Mouse (Mus musculus): Measurements from ENCODE around the gene Topbp1.

Gene Topbp1

DNA sequence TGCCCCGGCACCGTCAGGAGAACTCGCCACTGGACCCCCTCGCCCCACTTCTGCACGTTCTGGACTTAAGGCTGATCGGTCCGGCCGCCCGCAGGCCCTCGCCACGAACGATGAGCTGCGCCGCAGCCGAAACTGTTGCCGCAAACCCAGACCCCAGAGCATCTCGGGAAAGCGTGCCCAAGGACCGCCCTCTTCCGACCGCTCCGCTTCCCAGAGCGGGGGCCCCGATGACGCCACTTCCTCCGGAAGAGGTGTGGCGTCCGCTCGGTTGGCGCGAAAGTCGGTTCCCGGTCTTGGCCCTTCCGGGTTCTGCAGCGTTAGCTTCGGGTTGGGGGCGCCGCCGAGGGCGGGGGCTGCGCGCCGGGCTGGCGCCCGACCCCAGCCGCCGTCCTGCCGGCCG, at the start of gene Topbp1, which contains the start of gene 1300017J02Rik:
Gene Topbp1, plus strand, starts transcription at position 289 of the 400 bp plus-strand sequence.
Gene 1300017J02Rik, minus strand, starts transcription at position 156 of the 400 bp plus-strand sequence.
- peak; percentile 95 to 96 for DNase-seq (ENCODE audit: low spot score in 2 of 2)

- no peak for DNase-seq (ENCODE audit: low spot score in 2 of 2)
Measured at GRCm38 (mm10) chr9:103265778-103266177, 39.2 kb upstream of the Topbp1 start.

- no peak for DNase-seq (ENCODE audit: low spot score in 2 of 2)
Measured at GRCm38 (mm10) chr9:103271104-103271503, 33.9 kb upstream of the Topbp1 start.

DNA sequence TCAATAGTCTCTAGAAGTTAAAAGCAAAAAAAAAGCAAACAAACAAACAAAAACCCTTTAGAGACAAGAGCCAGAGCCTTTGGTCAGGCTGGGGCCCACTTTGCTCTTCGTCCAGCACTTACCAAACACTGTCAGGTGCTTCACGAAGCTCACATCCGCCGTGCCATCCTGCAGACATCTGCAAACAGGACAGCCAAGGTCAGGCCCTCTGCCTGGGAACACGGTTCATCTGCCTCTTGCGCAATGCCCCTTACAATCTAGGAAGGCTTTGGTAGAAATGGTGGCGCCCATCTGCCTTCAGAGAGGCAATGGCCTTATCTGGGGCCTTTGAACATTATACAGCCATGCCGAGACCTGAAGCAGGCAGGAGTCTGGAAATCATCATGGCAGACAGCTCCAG, 30.2 kb upstream of the Topbp1 start:
- DNase-seq (ENCODE audit: low spot score in 2 of 2), result no peak

- no peak for DNase-seq (ENCODE audit: low spot score in 2 of 2)
Measured at GRCm38 (mm10) chr9:103275676-103276075, 29.3 kb upstream of the Topbp1 start.

DNA sequence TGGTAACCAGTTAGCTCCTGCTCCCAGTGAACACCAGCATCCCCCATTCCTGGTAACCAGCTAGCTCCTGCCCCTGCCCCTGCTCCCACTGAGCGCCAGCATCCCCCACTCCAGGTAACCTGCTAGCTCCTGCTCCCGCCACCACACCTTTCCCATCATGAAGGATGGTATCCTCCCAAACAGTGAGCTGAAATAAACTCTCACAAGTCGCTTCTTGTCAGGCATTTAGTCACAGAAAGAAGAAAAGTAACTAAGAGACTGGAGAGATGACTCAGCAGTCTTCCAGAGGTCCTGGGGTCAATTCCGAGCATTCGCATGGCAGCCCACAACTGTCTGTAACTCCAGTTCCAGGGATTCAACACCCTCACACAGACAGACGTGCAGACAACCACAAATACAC, 28.1 kb upstream of the Topbp1 start:
- no peak for DNase-seq (ENCODE audit: low spot score in 2 of 2)

DNA sequence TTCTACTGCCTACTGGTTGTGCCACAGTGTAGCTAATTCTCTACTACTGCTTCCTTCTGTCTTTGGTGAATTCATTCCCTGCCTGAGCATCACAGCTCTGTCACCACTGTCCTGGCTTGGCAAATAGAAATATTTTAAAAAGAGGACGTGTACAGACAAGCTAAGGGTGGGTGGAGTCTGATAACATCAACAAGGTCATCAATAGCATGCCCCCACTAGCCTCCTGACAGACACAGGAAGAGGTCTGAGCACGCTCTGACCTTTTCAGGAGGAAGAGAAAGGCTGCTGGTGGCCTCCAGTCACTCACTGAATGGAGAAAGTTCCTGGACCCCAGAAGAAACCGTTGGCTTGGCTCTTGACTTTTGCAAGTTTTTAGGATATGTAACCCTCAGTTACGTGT, 18.6 kb upstream of the Topbp1 start:
- no peak for DNase-seq (ENCODE audit: low spot score in 2 of 2)

- no peak for DNase-seq (ENCODE audit: low spot score in 2 of 2)
Measured at GRCm38 (mm10) chr9:103286901-103287422, 18.1 kb upstream of the Topbp1 start.

DNA sequence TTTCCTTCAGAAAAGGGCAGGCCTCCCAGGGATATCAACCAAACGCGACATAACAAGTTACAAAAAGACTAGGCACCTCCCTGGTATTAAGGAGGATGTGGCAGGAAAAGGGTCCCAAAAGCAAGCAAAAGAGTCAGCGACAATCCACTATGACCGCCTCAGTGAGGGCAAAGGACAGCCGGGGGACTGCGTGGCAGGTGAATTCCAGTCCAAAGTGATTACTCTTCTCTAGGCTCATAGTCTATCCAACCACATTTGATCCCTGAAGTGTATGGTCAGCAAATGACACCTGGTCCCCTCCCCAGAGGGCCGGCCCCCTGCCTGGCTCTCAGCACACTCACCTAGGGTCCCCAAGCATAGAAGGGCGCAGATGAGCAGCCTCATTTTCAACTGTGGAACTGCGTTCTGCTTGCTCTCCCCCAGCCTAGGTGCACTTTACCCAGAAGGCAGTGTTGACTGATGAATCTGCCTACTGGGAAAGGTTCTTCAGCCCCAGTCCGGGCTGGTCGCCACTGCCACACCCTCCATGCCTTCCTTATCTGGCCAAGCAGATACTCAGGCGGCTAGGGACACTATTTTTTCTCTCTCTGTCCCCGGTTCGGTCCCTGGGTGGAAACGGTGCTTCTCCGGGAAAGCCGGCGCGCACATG, 17.1 kb upstream of the Topbp1 start:
- DNase-seq (ENCODE audit: low spot score in 2 of 2), result no peak

GRCm38 (mm10) chr9:103288489-103289180, 16.4 kb upstream of the Topbp1 start:
- DNase-seq (ENCODE audit: low spot score in 2 of 2), result no peak

DNA sequence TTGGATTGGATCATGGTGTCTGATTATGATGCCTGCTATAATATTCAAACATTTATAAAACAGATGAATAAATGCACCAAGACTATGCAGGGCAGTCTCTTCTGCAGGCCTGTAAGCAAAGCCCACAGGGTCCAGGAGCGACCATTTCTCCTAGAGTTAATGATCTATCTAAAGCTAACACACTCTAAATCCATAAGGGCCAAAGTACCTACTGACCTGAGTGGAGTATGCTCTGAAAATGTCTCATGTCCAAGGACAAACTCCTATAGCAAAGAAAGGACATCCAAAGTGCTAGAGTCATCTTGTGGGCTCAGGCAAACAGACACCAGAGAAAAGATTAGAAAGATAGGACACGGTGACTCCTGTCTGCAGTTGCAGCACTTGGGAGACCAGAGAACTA, 10.5 kb upstream of the Topbp1 start:
- no peak for DNase-seq (ENCODE audit: low spot score in 2 of 2)

- no peak for DNase-seq (ENCODE audit: low spot score in 2 of 2)
Measured at GRCm38 (mm10) chr9:103301086-103301485, 3.9 kb upstream of the Topbp1 start.

GRCm38 (mm10) chr9:103302239-103302638, 2.8 kb upstream of the Topbp1 start:
- DNase-seq (ENCODE audit: low spot score in 2 of 2), result no peak

GRCm38 (mm10) chr9:103302666-103303065, 2.3 kb upstream of the Topbp1 start:
- DNase-seq (ENCODE audit: low spot score in 2 of 2), result peak; percentile 58 to 72

- peak; percentile 39 to 41 for DNase-seq (ENCODE audit: low spot score in 2 of 2)
Measured at GRCm38 (mm10) chr9:103305332-103306041, 472 bp downstream of the Topbp1 start.

GRCm38 (mm10) chr9:103309832-103310231, 4.8 kb downstream of the Topbp1 start:
- DNase-seq (ENCODE audit: low spot score in 2 of 2), result peak in 1 of 2 experiments; percentile 44

GRCm38 (mm10) chr9:103324678-103325077, 19.7 kb downstream of the Topbp1 start:
- DNase-seq (ENCODE audit: low spot score in 2 of 2), result no peak

- DNase-seq (ENCODE audit: low spot score in 2 of 2), result no peak
Measured at GRCm38 (mm10) chr9:103326449-103326848, 21.4 kb downstream of the Topbp1 start.

DNA sequence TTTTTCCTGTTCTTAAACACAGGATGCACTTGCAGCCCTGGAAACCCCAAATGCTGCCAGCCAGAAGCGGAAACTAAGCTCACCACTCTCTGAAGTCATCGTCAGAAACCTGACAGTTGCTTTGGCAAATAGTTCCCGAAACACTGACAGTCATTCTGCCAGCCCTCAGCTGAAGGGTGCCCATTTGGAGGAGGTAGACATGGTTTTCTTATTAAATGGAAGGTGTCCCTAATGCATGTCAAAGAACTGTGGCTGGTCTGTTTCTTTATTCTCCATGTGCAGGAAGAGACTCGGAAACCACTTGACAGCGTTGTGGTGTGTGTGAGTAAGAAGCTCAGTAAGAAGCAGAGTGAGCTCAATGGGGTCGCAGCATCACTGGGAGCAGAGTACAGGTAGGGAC, 27.6 kb downstream of the Topbp1 start:
- no peak for DNase-seq (ENCODE audit: low spot score in 2 of 2)

- peak in 1 of 2 experiments; percentile 34 for DNase-seq (ENCODE audit: low spot score in 2 of 2)
Measured at GRCm38 (mm10) chr9:103336912-103337311, 31.9 kb downstream of the Topbp1 start.

DNA sequence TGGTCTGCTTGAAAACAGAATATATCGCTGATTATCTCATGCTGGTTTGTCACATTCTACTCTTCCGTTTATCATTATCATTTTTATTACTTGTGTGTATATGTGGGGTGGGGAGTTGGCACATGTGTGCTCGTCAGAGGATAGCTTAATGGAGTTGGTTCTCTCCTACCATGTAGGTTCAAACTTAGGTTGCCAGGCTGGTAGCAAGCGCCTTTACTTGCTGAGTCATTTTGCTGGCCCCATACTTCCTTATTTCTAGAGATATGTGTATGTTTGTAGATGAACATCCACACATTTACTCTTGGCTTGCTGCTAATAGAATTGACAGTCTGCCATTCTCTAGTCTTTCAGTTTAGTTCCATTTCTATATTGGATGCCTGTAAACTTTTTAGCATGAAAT, 42.0 kb downstream of the Topbp1 start:
- DNase-seq (ENCODE audit: low spot score in 2 of 2), result no peak

GRCm38 (mm10) chr9:103347996-103348490, 43.0 kb downstream of the Topbp1 start:
- no peak for DNase-seq (ENCODE audit: low spot score in 2 of 2)
